Mouse (Mus musculus): ENCODE measurements around the gene Alad. TPM values are rescaled to one million over a fixed set of nuclear protein-coding genes. Genes with fewer than 3 reads are reported as not detected.

Gene Alad
- polyA plus RNA-seq, 1 experiment from 2014 or later = 72.2 TPM

DNA sequence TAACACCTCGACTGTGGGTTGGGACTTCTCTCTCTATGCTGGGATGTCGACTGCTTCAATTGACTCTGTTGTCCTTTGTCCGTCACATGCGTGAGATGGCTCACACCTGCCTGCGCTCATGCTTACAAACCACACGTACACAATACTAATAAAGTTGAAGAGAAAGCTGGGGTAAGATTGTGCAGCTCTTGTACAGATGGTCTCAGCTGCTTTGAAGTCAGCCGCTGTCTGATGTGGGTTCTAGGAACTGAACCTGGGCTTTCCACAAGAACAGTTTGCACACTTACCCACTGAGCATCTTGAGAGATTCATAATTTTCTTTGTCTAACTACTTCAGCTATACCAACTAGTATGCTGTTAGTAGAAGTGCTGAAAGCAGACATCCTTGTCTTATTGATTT, 32.2 kb upstream of the Alad start:
- Histone ChIP-seq H3K36me3 (ENCODE audit: control insufficient read depth, insufficient read depth, low read length) (no peaks in the 10 kb centered on the region), H3K27me3 (replicated peaks; ENCODE audit: control insufficient read depth, insufficient read depth, low read length) (no peaks in the 10 kb centered on the region), H3K4me3 (ENCODE audit: low read length) (no peak overlapping the region), H3K27ac (ENCODE audit: low read depth, low read length) (no peak overlapping the region), H3K9ac (ENCODE audit: low read depth, low read length) (no peak overlapping the region), H3K9me3 (ENCODE audit: control insufficient read depth, low read length) (no peaks in the 10 kb centered on the region), H3K4me1 (ENCODE audit: control insufficient read depth, insufficient read depth, low read depth, low read length) (no peaks in the 10 kb centered on the region), H3K4me2 (ENCODE audit: low read length) (no peak overlapping the region)
- WGBS = 90% methylated on average over 7 of the region's 7 CpGs
- no peak for ATAC-seq

DNA sequence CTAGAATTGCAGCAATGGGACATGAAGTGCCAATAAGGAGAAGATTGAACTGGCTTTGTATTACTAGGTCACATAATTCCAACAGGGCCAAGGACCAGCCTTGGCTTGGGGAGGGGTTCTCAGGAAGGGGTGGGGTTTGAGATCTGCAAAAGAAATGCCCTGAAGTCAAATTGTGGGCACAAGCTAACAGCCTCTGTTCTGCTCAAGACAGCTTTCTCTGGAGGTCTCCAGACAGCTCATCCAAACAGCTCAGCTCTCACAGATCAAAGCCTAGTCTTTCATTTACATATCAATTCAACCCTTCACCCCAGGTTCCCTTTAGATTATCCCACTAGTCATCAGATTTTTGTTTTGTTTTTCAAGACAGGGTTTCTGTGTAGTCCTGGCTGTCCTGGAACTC, 25.1 kb upstream of the Alad start:
- H3K9me3 ChIP-seq (ENCODE audit: control insufficient read depth, low read length) = no peaks in the 10 kb centered on the region
- no peak overlapping the region for H3K9ac ChIP-seq (ENCODE audit: low read depth, low read length)
- no peaks in the 10 kb centered on the region for H3K36me3 ChIP-seq (ENCODE audit: control insufficient read depth, insufficient read depth, low read length)
- no peak overlapping the region for H3K4me2 ChIP-seq (ENCODE audit: low read length)
- no peak for ATAC-seq
- no peaks in the 10 kb centered on the region for H3K4me1 ChIP-seq (ENCODE audit: control insufficient read depth, insufficient read depth, low read depth, low read length)
- H3K27ac ChIP-seq (ENCODE audit: low read depth, low read length) = no peak overlapping the region
- H3K27me3 ChIP-seq (replicated peaks; ENCODE audit: control insufficient read depth, insufficient read depth, low read length) = no peaks in the 10 kb centered on the region
- H3K4me3 ChIP-seq (ENCODE audit: low read length) = no peak overlapping the region

DNA sequence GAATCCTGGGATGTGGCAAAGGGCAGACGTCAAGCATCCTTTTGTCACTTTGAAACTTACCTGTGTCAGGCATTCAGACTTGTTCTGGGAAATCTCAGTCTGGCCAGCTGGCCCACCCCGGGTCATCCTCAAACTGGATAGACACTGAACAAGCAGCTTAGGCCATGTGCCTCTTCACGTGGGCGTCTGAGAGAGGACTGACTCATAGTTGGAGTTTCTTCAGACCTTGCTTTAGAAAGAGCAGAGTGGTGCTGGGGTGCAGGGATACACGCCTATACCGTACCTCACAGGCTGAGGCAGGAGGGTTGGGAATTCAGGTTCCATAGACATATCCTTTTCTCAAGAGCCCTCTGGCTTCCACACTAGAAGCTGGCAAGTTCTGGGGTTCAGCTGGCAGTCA, 24.1 kb upstream of the Alad start:
- H3K4me2 ChIP-seq (ENCODE audit: low read length) = no peak overlapping the region
- no peaks in the 10 kb centered on the region for H3K27me3 ChIP-seq (replicated peaks; ENCODE audit: control insufficient read depth, insufficient read depth, low read length)
- H3K27ac ChIP-seq (ENCODE audit: low read depth, low read length) = no peak overlapping the region
- no peaks in the 10 kb centered on the region for H3K9me3 ChIP-seq (ENCODE audit: control insufficient read depth, low read length)
- H3K36me3 ChIP-seq (ENCODE audit: control insufficient read depth, insufficient read depth, low read length) = no peaks in the 10 kb centered on the region
- H3K4me1 ChIP-seq (ENCODE audit: control insufficient read depth, insufficient read depth, low read depth, low read length) = no peaks in the 10 kb centered on the region
- WGBS = 90% methylated on average over 6 of the region's 6 CpGs
- no peak for ATAC-seq
- H3K4me3 ChIP-seq (ENCODE audit: low read length) = no peak overlapping the region
- H3K9ac ChIP-seq (ENCODE audit: low read depth, low read length) = no peak overlapping the region

DNA sequence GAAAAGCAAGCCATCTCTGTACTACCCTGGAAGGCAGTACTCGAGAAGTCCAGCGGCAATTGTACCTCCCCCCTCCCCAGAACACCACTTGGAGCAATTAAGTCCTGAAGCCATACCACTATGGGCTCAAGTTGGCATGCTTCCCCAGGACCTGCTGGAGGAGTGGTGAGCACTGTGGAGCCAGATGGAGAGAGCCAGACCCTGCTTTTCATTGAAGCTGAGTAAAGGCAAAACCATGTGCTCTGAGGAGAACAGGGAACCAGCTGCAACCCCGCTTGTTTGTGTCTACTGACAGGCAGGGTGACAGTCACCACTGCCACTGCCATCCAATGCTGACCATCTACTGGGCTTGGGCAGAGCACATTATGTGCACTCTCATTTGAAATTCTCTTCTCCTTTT, 22.1 kb upstream of the Alad start:
- H3K9ac ChIP-seq (ENCODE audit: low read depth, low read length) = no peak overlapping the region
- 70% methylated on average over 3 of the region's 3 CpGs for WGBS
- no peak overlapping the region for H3K27ac ChIP-seq (ENCODE audit: low read depth, low read length)
- H3K9me3 ChIP-seq (ENCODE audit: control insufficient read depth, low read length) = no peaks in the 10 kb centered on the region
- no peaks in the 10 kb centered on the region for H3K27me3 ChIP-seq (replicated peaks; ENCODE audit: control insufficient read depth, insufficient read depth, low read length)
- H3K4me2 ChIP-seq (ENCODE audit: low read length) = no peak overlapping the region
- no peak overlapping the region for H3K4me3 ChIP-seq (ENCODE audit: low read length)
- no peak for ATAC-seq
- H3K36me3 ChIP-seq (ENCODE audit: control insufficient read depth, insufficient read depth, low read length) = no peaks in the 10 kb centered on the region
- no peaks in the 10 kb centered on the region for H3K4me1 ChIP-seq (ENCODE audit: control insufficient read depth, insufficient read depth, low read depth, low read length)

DNA sequence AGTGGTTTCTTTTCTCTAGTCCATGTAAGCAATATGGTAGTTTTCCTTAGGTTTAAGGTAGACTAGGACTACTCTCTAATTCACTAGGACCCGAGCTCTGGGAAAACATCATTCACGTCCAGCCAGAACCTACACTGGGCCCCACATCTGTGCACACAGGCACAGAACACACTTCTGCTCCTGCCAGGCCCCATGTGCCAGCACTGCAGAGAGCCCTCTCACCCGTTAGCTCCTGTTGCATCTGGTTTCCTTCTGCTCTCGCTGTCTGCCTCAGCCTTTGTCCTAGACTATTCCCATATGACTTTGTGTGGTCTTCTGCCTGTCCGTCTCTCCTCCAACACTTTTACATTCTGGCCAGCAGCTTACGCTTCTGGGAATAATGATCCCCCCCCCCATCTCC, 14.0 kb upstream of the Alad start:
- no peak overlapping the region for H3K9ac ChIP-seq (ENCODE audit: low read depth, low read length)
- no peaks in the 10 kb centered on the region for H3K4me1 ChIP-seq (ENCODE audit: control insufficient read depth, insufficient read depth, low read depth, low read length)
- no peak overlapping the region for H3K4me2 ChIP-seq (ENCODE audit: low read length)
- H3K9me3 ChIP-seq (ENCODE audit: control insufficient read depth, low read length) = no peaks in the 10 kb centered on the region
- H3K27me3 ChIP-seq (replicated peaks; ENCODE audit: control insufficient read depth, insufficient read depth, low read length) = no peaks in the 10 kb centered on the region
- WGBS = 79% methylated on average over 6 of the region's 6 CpGs
- no peaks in the 10 kb centered on the region for H3K36me3 ChIP-seq (ENCODE audit: control insufficient read depth, insufficient read depth, low read length)
- no peak overlapping the region for H3K4me3 ChIP-seq (ENCODE audit: low read length)
- H3K27ac ChIP-seq (ENCODE audit: low read depth, low read length) = no peak overlapping the region
- no peak for ATAC-seq

DNA sequence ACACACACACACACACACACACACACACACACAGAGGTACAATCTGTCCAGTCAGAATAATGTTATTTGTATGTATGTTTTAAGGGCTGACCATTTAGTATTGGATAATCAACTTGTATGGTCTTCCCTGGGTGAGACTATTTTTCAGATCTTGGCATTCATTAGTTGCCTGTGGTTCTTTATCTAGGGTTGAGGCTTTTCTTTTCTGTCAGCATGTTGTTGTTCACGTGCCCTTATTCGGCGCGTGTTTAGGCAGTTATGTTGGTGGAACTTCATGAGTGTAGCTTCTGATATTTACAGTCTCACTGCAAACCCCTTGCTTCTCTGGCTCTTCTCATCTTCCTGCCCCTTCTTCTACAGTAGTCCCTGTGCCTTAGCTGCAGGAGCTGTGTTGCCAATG, 7.9 kb upstream of the Alad start:
- Histone ChIP-seq H3K27me3 (replicated peaks; ENCODE audit: control insufficient read depth, insufficient read depth, low read length) (no peaks in the 10 kb centered on the region), H3K9ac (ENCODE audit: low read depth, low read length) (no peak overlapping the region), H3K4me1 (ENCODE audit: control insufficient read depth, insufficient read depth, low read depth, low read length) (peaks cover 9% of the 10 kb centered on the region), H3K36me3 (ENCODE audit: control insufficient read depth, insufficient read depth, low read length) (no peaks in the 10 kb centered on the region), H3K4me3 (ENCODE audit: low read length) (no peak overlapping the region), H3K27ac (ENCODE audit: low read depth, low read length) (no peak overlapping the region), H3K9me3 (ENCODE audit: control insufficient read depth, low read length) (no peaks in the 10 kb centered on the region), H3K4me2 (ENCODE audit: low read length) (no peak overlapping the region)
- no peak for ATAC-seq
- WGBS = 90% methylated on average over 4 of the region's 4 CpGs

DNA sequence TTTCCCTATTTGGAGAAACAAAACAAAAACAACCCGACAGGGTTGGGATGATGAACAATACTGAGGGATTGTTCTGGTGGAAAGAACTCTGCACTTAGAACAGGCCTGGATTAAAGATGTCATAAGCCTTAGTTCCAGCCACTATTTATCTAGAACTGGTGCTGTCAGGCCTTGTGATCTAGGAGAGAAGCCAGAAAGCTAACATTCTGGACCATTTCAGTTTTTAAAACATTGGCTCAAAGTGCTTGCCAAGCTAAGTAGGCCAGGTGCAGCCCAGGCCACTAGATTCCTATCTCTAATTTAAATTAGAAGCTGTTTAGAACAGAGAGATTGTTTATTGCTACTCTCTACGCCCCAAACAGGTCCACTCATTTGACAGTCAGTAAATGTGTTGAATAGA, 6.5 kb upstream of the Alad start:
- WGBS = 65% methylated on average over 2 of the region's 2 CpGs
- Histone ChIP-seq H3K27ac (ENCODE audit: low read depth, low read length) (no peak overlapping the region), H3K4me2 (ENCODE audit: low read length) (no peak overlapping the region), H3K36me3 (ENCODE audit: control insufficient read depth, insufficient read depth, low read length) (no peaks in the 10 kb centered on the region), H3K9me3 (ENCODE audit: control insufficient read depth, low read length) (no peaks in the 10 kb centered on the region), H3K4me1 (ENCODE audit: control insufficient read depth, insufficient read depth, low read depth, low read length) (peaks cover 9% of the 10 kb centered on the region), H3K9ac (ENCODE audit: low read depth, low read length) (no peak overlapping the region), H3K27me3 (replicated peaks; ENCODE audit: control insufficient read depth, insufficient read depth, low read length) (no peaks in the 10 kb centered on the region), H3K4me3 (ENCODE audit: low read length) (no peak overlapping the region)
- ATAC-seq = no peak

DNA sequence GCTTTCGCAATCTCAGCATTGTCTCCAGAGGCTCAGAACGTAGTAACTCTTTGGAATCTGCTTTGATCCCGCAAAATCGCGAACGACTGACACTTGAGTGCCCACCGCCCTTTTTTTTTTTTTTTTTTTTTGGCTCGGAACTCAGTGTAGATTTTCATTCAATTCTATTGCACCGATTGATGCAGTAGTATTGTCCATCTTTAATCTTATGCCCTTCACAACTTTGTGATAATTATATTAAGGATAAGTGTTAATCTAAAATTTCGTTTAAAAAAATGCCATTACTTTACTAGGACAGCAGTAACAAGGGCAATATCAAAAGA, 5.7 kb upstream of the Alad start:
- no peak for ATAC-seq
- Histone ChIP-seq H3K4me2 (ENCODE audit: low read length) (peak overlapping the region; percentile 53), H3K27ac (ENCODE audit: low read depth, low read length) (peak overlapping the region; percentile 98; the same call in 1 of the 2 replicates), H3K9me3 (ENCODE audit: control insufficient read depth, low read length) (no peaks in the 10 kb centered on the region), H3K9ac (ENCODE audit: low read depth, low read length) (peak overlapping the region; percentile 85), H3K4me1 (ENCODE audit: control insufficient read depth, insufficient read depth, low read depth, low read length) (peaks cover 11% of the 10 kb centered on the region), H3K27me3 (replicated peaks; ENCODE audit: control insufficient read depth, insufficient read depth, low read length) (no peaks in the 10 kb centered on the region), H3K36me3 (ENCODE audit: control insufficient read depth, insufficient read depth, low read length) (no peaks in the 10 kb centered on the region), H3K4me3 (ENCODE audit: low read length) (peak overlapping the region; percentile 85)
- WGBS = 1% methylated on average over 10 of the region's 10 CpGs

DNA sequence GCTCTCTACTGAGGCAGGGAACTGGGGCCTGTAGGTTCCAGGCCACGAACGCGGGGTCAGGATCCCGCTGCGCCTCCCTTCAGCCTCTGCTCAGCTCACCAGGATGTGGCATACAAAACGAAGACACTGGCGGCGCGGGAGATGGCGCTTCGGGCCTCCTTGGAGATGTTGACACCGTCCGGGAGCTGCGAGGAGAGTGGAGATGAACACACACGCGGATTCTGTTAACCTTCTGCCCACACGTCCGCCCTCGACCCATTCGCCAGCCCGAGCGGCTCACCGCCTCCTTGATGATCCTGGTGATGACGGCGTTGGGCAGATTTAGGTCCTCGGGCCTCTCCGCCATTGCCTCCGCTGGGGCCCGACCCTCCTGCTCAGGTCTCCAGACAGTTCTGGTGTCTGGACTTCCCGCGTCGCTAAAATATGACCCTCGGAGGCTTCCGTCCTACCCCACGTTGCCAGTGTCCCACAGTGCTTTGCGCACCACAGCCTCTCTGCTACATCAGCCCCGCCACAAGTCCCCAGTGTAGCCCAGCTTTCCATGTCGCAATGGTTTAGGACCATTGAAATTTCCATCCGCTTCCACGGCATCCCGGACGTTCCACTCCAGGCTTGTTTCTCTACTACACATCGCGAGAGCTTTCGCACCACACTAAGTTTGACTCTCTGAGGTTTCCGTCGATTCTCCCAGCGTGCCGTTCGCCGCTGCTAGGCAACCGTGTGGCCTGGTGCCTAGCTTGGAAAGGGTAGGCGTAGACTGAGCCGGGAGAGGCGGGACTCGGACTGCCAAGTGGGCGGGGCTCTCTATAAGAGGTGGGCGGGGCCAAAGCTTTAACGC, 5.2 kb upstream of the Alad start, which contains the start of the genes Pole3 and 4933430I17Rik:
Gene Pole3, minus strand, starts transcription at position 418 of the 838 bp plus-strand sequence.
Gene 4933430I17Rik, plus strand, starts transcription at position 719 of the 838 bp plus-strand sequence.
- Histone ChIP-seq H3K9me3 (ENCODE audit: control insufficient read depth, low read length) (no peaks in the 10 kb centered on the region), H3K9ac (ENCODE audit: low read depth, low read length) (peak within 1 kb of the TSS; percentile 85), H3K4me1 (ENCODE audit: control insufficient read depth, insufficient read depth, low read depth, low read length) (peaks cover 12% of the 10 kb centered on the region), H3K36me3 (ENCODE audit: control insufficient read depth, insufficient read depth, low read length) (no peaks in the 10 kb centered on the region), H3K4me2 (ENCODE audit: low read length) (peak within 1 kb of the TSS; percentile 93), H3K4me3 (ENCODE audit: low read length) (peak within 1 kb of the TSS; percentile 85), H3K27ac (ENCODE audit: low read depth, low read length) (peak within 1 kb of the TSS; percentile 98), H3K27me3 (replicated peaks; ENCODE audit: control insufficient read depth, insufficient read depth, low read length) (no peaks in the 10 kb centered on the region)
- under 1% methylated on average over 59 of the region's 59 CpGs for WGBS
- peak; percentile 98 for ATAC-seq

All from hindbrain, embryonic 16.5 days (tissue).